9 mouse cellular contexts compared by ENCODE assay signal in genomic region chr1:192744880-192745239, GRCm38 (mm10).
"Had no signal": no experiment of that assay in that cellular context is flagged by ENCODE, and none has a peak within 500 bp of the region (broad histone marks: within the 10 kb centered on the region; RNA-seq: fewer than 3 reads in every experiment).

No protein-coding gene starts in this region.

- H3K4me2 ChIP-seq: kidney, embryonic 15.5 days; limb, embryonic 15.5 days; liver, embryonic 15.5 days; lung, embryonic 14.5 days; midbrain, embryonic 15.5 days; neural tube, embryonic 13.5 days; stomach, embryonic 15.5 days had no signal

- H3K27ac ChIP-seq: kidney, embryonic 15.5 days; left cerebral cortex, adult 2 months; limb, embryonic 15.5 days; liver, embryonic 15.5 days; macrophage; midbrain, embryonic 15.5 days; neural tube, embryonic 13.5 days; stomach, embryonic 15.5 days had no signal

- H3K9ac ChIP-seq: kidney, embryonic 15.5 days; limb, embryonic 15.5 days; liver, embryonic 15.5 days; lung, embryonic 14.5 days; midbrain, embryonic 15.5 days; neural tube, embryonic 13.5 days; stomach, embryonic 15.5 days had no signal

- H3K9me3 ChIP-seq: kidney, embryonic 15.5 days; limb, embryonic 15.5 days; liver, embryonic 15.5 days; midbrain, embryonic 15.5 days; neural tube, embryonic 13.5 days; stomach, embryonic 15.5 days had no signal

- H3K27me3 ChIP-seq: kidney, embryonic 15.5 days; limb, embryonic 15.5 days; liver, embryonic 15.5 days; midbrain, embryonic 15.5 days; neural tube, embryonic 13.5 days; stomach, embryonic 15.5 days had no signal

- ATAC-seq: midbrain, embryonic 15.5 days had no signal

- H3K4me3 ChIP-seq: kidney, embryonic 15.5 days; left cerebral cortex, adult 2 months; limb, embryonic 15.5 days; liver, embryonic 15.5 days; midbrain, embryonic 15.5 days; neural tube, embryonic 13.5 days; stomach, embryonic 15.5 days had no signal

- H3K4me1 ChIP-seq: kidney, embryonic 15.5 days; liver, embryonic 15.5 days; midbrain, embryonic 15.5 days; stomach, embryonic 15.5 days had no signal

- H3K36me3 ChIP-seq: limb, embryonic 15.5 days; liver, embryonic 15.5 days; midbrain, embryonic 15.5 days; neural tube, embryonic 13.5 days; stomach, embryonic 15.5 days had no signal
